Comparison of ENCODE assay signal across 8 mouse cellular contexts in the genomic region with DNA sequence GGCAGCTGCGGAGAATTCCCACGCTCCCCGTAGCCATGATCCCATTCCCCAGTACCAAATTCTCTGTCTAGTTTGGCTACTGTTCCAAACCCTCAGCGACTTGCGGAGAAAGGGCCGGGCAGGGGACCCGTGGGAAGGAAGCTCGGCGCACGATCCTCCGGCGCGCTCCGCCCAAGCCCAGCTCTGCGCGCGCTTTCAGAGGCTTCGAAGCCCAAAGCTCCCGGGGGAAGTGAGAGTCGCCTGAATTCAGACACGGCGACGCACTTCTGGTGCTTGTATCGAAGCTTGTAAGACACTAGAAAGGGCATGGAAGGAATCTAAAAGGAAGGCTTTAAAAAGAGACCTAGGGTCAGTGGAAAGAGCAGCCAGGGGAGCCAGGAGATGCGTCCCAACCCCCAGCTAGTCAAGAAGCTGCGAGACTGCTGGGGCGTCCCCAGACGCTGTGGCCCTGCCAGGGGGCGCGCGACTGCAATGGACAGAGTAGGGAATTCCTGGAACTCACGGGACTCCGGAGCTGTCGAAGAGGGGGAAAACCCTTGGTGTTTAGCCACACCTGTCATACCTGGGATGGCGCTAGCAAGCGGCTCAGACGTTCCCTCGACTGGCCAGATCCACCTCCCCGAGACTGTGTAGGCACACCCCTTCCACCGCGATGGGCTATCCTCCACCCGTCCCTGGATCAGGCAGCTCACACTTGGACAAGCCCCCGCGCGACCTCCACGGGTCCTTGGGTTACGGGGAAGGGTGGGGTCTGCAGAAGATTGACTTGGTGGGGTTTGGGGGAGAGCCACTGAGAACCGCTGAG. TPM values are rescaled to one million over a fixed set of nuclear protein-coding genes. Genes with fewer than 3 reads are reported as not detected.
DNase-seq lines count a peak whose midpoint lies in the region; ATAC-seq lines count a peak whose summit lies in the region.

No protein-coding gene starts in this region.

- peak overlapping the region; percentile 95 for H3K4me2 ChIP-seq in embryonic facial prominence, embryonic 13.5 days
- peak overlapping the region; percentile 81 for H3K4me2 ChIP-seq in stomach, embryonic 15.5 days

- ATAC-seq in embryonic facial prominence, embryonic 13.5 days (ENCODE audit: insufficient number of reproducible peaks, insufficient read depth, low FRiP score, low TSS enrichment, low read depth), result no peak
- peak; percentile 36; the same call in 1 of the 2 replicates for ATAC-seq in stomach, embryonic 15.5 days (ENCODE audit: insufficient read depth, low FRiP score, low read depth)

- DNase-seq in left cerebral cortex, adult 18-20 months (ENCODE audit: low spot score in 2 of 2), result peak; percentile 35 to 37
- no peak for DNase-seq in left cerebral cortex, adult 11 months (ENCODE audit: low spot score)
- peak; percentile 44 to 46 for DNase-seq in heart, postnatal 36 days
- peak; percentile 69 to 77 for DNase-seq in kidney, postnatal 4 days
- DNase-seq in mesoderm, embryonic 11.5 days (ENCODE audit: low read depth, low spot score), result peak; percentile 54
- DNase-seq in cerebellum, adult 11 months, result no peak

- under 1% methylated on average over 48 of the region's 48 CpGs for WGBS in embryonic facial prominence, embryonic 13.5 days
- under 1% methylated on average over 48 of the region's 48 CpGs for WGBS in stomach, embryonic 15.5 days

- peak overlapping the region; percentile 58 for H3K4me3 ChIP-seq in embryonic facial prominence, embryonic 13.5 days
- H3K4me3 ChIP-seq in stomach, embryonic 15.5 days (replicated peaks), result peak overlapping the region; percentile 50

- peaks cover 32% of the 10 kb centered on the region for H3K4me1 ChIP-seq in embryonic facial prominence, embryonic 13.5 days
- peaks cover 30% of the 10 kb centered on the region for H3K4me1 ChIP-seq in stomach, embryonic 15.5 days

- intact Hi-C loops in heart, postnatal 36 days (cut with DNase I), result no loop called here

- H3K27ac ChIP-seq in embryonic facial prominence, embryonic 13.5 days, result peak overlapping the region; percentile 44
- H3K27ac ChIP-seq in stomach, embryonic 15.5 days, result peak overlapping the region; percentile 54; the same call in 1 of the 2 replicates

- peak overlapping the region; percentile 76 for H3K9ac ChIP-seq in embryonic facial prominence, embryonic 13.5 days
- H3K9ac ChIP-seq in stomach, embryonic 15.5 days, result peak overlapping the region; percentile 21

- H3K27me3 ChIP-seq in embryonic facial prominence, embryonic 13.5 days, result peaks cover 62% of the 10 kb centered on the region
- peaks cover 30% of the 10 kb centered on the region for H3K27me3 ChIP-seq in stomach, embryonic 15.5 days (replicated peaks)

- no peaks in the 10 kb centered on the region for H3K9me3 ChIP-seq in embryonic facial prominence, embryonic 13.5 days
- H3K9me3 ChIP-seq in stomach, embryonic 15.5 days, result no peaks in the 10 kb centered on the region

- no peaks in the 10 kb centered on the region for H3K36me3 ChIP-seq in embryonic facial prominence, embryonic 13.5 days
- H3K36me3 ChIP-seq in stomach, embryonic 15.5 days, result no peaks in the 10 kb centered on the region

RNA-seq across cellular contexts. Expression of gene Npr3, which starts 2.8 kb away (rescaled TPM):
- 10 to 100 TPM; 11.4 to 13.1 TPM for total RNA-seq in left cerebral cortex, adult 18-20 months (2021)
- polyA plus RNA-seq in embryonic facial prominence, embryonic 13.5 days (2015; fragmentation: Nextera tagmentation; extraction: Ambion mirVana), result 5.1 and 5.8 TPM in 2 replicates
- 10 to 100 TPM; 28.4 to 36.8 TPM for total RNA-seq in heart, postnatal 36 days (2021)
- polyA plus RNA-seq in stomach, embryonic 15.5 days (2015; fragmentation: Nextera tagmentation; extraction: Ambion mirVana), result 4.7 and 5.0 TPM in 2 replicates

Comparison
In these comparisons a context has a peak if more than half of its experiments do, and no peak if none do; other contexts are left out.
1. DNase-seq: peak in left cerebral cortex, adult 18-20 months (2 of 2), heart, postnatal 36 days (2 of 2), kidney, postnatal 4 days (2 of 2) and mesoderm, embryonic 11.5 days (single experiment); none in left cerebral cortex, adult 11 months (single experiment) and cerebellum, adult 11 months (single experiment).